Mouse (Mus musculus) CH12.LX (cell line): ENCODE measurements around the gene Il31.

Source experiments
- CTCF ChIP-seq, 2 experiments: IDR thresholded peaks in 1 of 2; conservative IDR thresholded peaks in 1 of 2; 2 replicates each; pipeline ENCODE4 v1.5.1; 2011 to 2012; ENCODE audit warnings: low read depth in 2 of 2, low read length in 2 of 2, improper control_type of control experiment in 1 of 2, inconsistent platforms in 1 of 2, mild to moderate bottlenecking in 1 of 2, moderate library complexity in 1 of 2
- EP300 ChIP-seq: IDR thresholded peaks from 2 replicates; pipeline ENCODE4 v1.6.1; 2011; ENCODE audit warnings: low read length, improper control_type of control experiment
- JUN ChIP-seq: IDR thresholded peaks from 2 replicates; pipeline ENCODE4 v1.6.1; 2011; ENCODE audit warnings: low read depth, mild to moderate bottlenecking, low read length, improper control_type of control experiment, moderate library complexity; ENCODE audit not compliant: insufficient read depth
- MAFK ChIP-seq: IDR thresholded peaks from 2 replicates; pipeline ENCODE4 v1.6.1; 2011; ENCODE audit warnings: low read length, improper control_type of control experiment; ENCODE audit not compliant: insufficient replicate concordance
- MAZ ChIP-seq: IDR thresholded peaks from 2 replicates; pipeline ENCODE4 v1.6.1; 2012; ENCODE audit warnings: low read depth, mild to moderate bottlenecking, inconsistent platforms, low read length, improper control_type of control experiment, moderate library complexity
- MXI1 ChIP-seq: IDR thresholded peaks from 2 replicates; pipeline ENCODE4 v1.6.1; 2011; ENCODE audit warnings: mild to moderate bottlenecking, low read depth, low read length, improper control_type of control experiment
- PAX5 ChIP-seq: IDR thresholded peaks from 2 replicates; pipeline ENCODE4 v1.6.1; 2012; ENCODE audit warnings: low read length, inconsistent platforms, mixed read lengths
- POLR2A ChIP-seq: IDR thresholded peaks from 2 replicates; pipeline ENCODE4 v1.6.1; 2011; ENCODE audit warnings: low read depth, mild to moderate bottlenecking, improper control_type of control experiment, low read length
- RCOR1 ChIP-seq: conservative IDR thresholded peaks from 2 replicates; pipeline ENCODE4 v1.6.1; 2012; ENCODE audit warnings: low read depth, mild to moderate bottlenecking, inconsistent platforms, low read length, improper control_type of control experiment
- SMC3 ChIP-seq: IDR thresholded peaks from 2 replicates; pipeline ENCODE4 v1.6.1; 2011; ENCODE audit warnings: low read depth, low read length, improper control_type of control experiment
- USF2 ChIP-seq: conservative IDR thresholded peaks from 2 replicates; pipeline ENCODE4 v1.6.1; 2011; ENCODE audit warnings: low read depth, low read length, improper control_type of control experiment
- ZC3H11A ChIP-seq: IDR thresholded peaks from 2 replicates; pipeline ENCODE4 v1.6.1; 2012; ENCODE audit warnings: low read depth, mild to moderate bottlenecking, inconsistent platforms, low read length, improper control_type of control experiment
- ZNF384 ChIP-seq: IDR thresholded peaks from 2 replicates; pipeline ENCODE4 v1.6.1; 2012; ENCODE audit warnings: low read depth, low read length, improper control_type of control experiment, inconsistent platforms

- TF ChIP-seq PAX5 (no peak), CTCF (conservative IDR thresholded peaks at IDR 0.05 in 1 of 2, IDR thresholded peaks at IDR 0.05 in 1 of 2; ENCODE audit: low read depth in 2 of 2, low read length in 2 of 2) (no peak), MAFK (no peak), EP300 (no peak), JUN (no peak), ZNF384 (no peak), POLR2A (peak; percentile 97), SMC3 (no peak), ZC3H11A (no peak), MAZ (no peak), MXI1 (peak; percentile 95; the same call in 1 of the 2 replicates), USF2 (no peak), RCOR1 (no peak)
Observed at GRCm38 (mm10) chr5:123523692-123524392, 34.6 kb upstream of the Il31 start, which contains the start of gene Diablo.
